Comparison of ENCODE assay signal across 18 mouse cellular contexts in the genomic region with DNA sequence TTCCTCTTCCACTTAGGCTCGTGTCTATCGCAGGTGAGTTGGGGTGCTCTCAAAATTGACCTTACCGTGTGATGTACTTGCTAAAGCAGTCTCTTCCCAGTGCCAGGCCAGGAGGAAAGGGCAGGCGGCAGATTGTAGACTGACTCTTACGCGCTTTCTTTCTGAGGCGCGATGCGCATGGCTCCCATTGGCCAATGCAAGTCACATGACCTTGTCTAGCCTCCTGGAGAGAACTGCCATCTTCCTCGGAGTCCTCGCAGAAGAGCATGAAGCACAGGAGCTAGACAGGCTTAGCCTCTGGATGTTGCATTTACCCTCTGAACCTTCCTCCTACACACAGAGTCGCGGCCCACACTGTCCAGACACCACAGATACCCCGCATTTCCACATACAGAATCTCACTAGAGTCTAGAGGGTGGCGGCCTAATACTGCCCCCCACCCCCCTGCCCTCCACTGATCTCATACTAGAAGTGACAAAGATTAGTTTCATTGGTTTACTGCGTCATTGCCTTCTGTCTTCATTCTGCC.
DNase-seq lines count a peak whose midpoint lies in the region; ATAC-seq and TF ChIP-seq lines count a peak whose summit lies in the region.
"Had no signal": no experiment of that assay in that cellular context is flagged by ENCODE, and none has a peak within 500 bp of the region (broad histone marks: within the 10 kb centered on the region; RNA-seq: fewer than 3 reads in every experiment).

No protein-coding gene starts in this region.

- peaks cover 24% of the 10 kb centered on the region for H3K4me1 ChIP-seq in heart, embryonic 12.5 days (replicated peaks)
- peaks cover under 1% of the 10 kb centered on the region; the same call in 1 of the 2 replicates for H3K4me1 ChIP-seq in midbrain, embryonic 11.5 days (ENCODE audit: control insufficient read depth, insufficient read depth, low read length)
- H3K4me1 ChIP-seq in midbrain, embryonic 15.5 days: no peaks in the 10 kb centered on the region
- peaks cover 13% of the 10 kb centered on the region; the same call in 1 of the 2 replicates for H3K4me1 ChIP-seq in forebrain, embryonic 13.5 days
- no peaks in the 10 kb centered on the region for H3K4me1 ChIP-seq in midbrain, postnatal 0 days (ENCODE audit: insufficient read depth, low read length)
- H3K4me1 ChIP-seq: intestine, embryonic 15.5 days; limb, embryonic 12.5 days; stomach, embryonic 15.5 days had no signal

- intact Hi-C loops in heart, postnatal 10 days (cut with DNase I): loop anchor here (5.0 to 10.0 kb wide), 4 partner anchors 303 to 1130 kb away; partner anchors contain the start of gene Cdh13

- no peak overlapping the region for H3K4me3 ChIP-seq in heart, embryonic 12.5 days
- H3K4me3 ChIP-seq in midbrain, embryonic 11.5 days (ENCODE audit: low read depth, low read length): no peak overlapping the region
- no peak overlapping the region for H3K4me3 ChIP-seq in midbrain, embryonic 15.5 days
- H3K4me3 ChIP-seq in forebrain, embryonic 13.5 days: no peak overlapping the region
- H3K4me3 ChIP-seq in midbrain, postnatal 0 days (ENCODE audit: low read depth, low read length): no peak overlapping the region
- H3K4me3 ChIP-seq: intestine, embryonic 15.5 days; left cerebral cortex, adult 2 months; limb, embryonic 12.5 days; stomach, embryonic 15.5 days had no signal

- no peak for TF ChIP-seq CTCF in midbrain, postnatal 0 days (IDR thresholded peaks at IDR 0.05)

- ATAC-seq in heart, embryonic 12.5 days (ENCODE audit: insufficient number of reproducible peaks, low FRiP score): no peak
- ATAC-seq in midbrain, embryonic 11.5 days (ENCODE audit: low FRiP score): peak; percentile 58
- no peak for ATAC-seq in midbrain, embryonic 15.5 days (replicated peaks)
- ATAC-seq in forebrain, embryonic 13.5 days: no peak
- ATAC-seq in midbrain, postnatal 0 days (ENCODE audit: low FRiP score): peak; percentile 20; the same call in 1 of the 2 replicates
- ATAC-seq: intestine, embryonic 15.5 days had no signal

- no peaks in the 10 kb centered on the region for H3K36me3 ChIP-seq in heart, embryonic 12.5 days
- no peaks in the 10 kb centered on the region for H3K36me3 ChIP-seq in midbrain, embryonic 11.5 days (ENCODE audit: control insufficient read depth, insufficient read depth, low read length)
- no peaks in the 10 kb centered on the region for H3K36me3 ChIP-seq in midbrain, embryonic 15.5 days (replicated peaks)
- no peaks in the 10 kb centered on the region for H3K36me3 ChIP-seq in forebrain, embryonic 13.5 days (ENCODE audit: poor library complexity, severe bottlenecking)
- H3K36me3 ChIP-seq in midbrain, postnatal 0 days (ENCODE audit: insufficient read depth, low read length): no peaks in the 10 kb centered on the region
- H3K36me3 ChIP-seq: intestine, embryonic 15.5 days; limb, embryonic 12.5 days; stomach, embryonic 15.5 days had no signal

- H3K9ac ChIP-seq in heart, embryonic 12.5 days: no peak overlapping the region
- no peak overlapping the region for H3K9ac ChIP-seq in midbrain, embryonic 11.5 days (ENCODE audit: low read length)
- no peak overlapping the region for H3K9ac ChIP-seq in midbrain, embryonic 15.5 days
- no peak overlapping the region for H3K9ac ChIP-seq in forebrain, embryonic 13.5 days
- no peak overlapping the region for H3K9ac ChIP-seq in midbrain, postnatal 0 days (replicated peaks; ENCODE audit: low read length, poor library complexity, severe bottlenecking)
- H3K9ac ChIP-seq: intestine, embryonic 15.5 days; limb, embryonic 12.5 days; liver, embryonic 14.5 days; stomach, embryonic 15.5 days had no signal

- peak overlapping the region; percentile 3; the same call in 1 of the 2 replicates for H3K4me2 ChIP-seq in heart, embryonic 12.5 days
- no peak overlapping the region for H3K4me2 ChIP-seq in midbrain, embryonic 11.5 days
- no peak overlapping the region for H3K4me2 ChIP-seq in midbrain, embryonic 15.5 days
- no peak overlapping the region for H3K4me2 ChIP-seq in forebrain, embryonic 13.5 days
- H3K4me2 ChIP-seq in midbrain, postnatal 0 days (ENCODE audit: low read depth, low read length, poor library complexity, severe bottlenecking): no peak overlapping the region
- H3K4me2 ChIP-seq: intestine, embryonic 15.5 days; limb, embryonic 12.5 days; stomach, embryonic 15.5 days had no signal

- H3K27me3 ChIP-seq in heart, embryonic 12.5 days (replicated peaks): peaks cover 7% of the 10 kb centered on the region; the same call in 1 of the 2 replicates
- H3K27me3 ChIP-seq in midbrain, embryonic 11.5 days (ENCODE audit: control insufficient read depth, insufficient read depth, low read length): no peaks in the 10 kb centered on the region
- H3K27me3 ChIP-seq in midbrain, embryonic 15.5 days (replicated peaks): no peaks in the 10 kb centered on the region
- H3K27me3 ChIP-seq in forebrain, embryonic 13.5 days: peaks cover 6% of the 10 kb centered on the region; the same call in 1 of the 2 replicates
- H3K27me3 ChIP-seq in midbrain, postnatal 0 days (ENCODE audit: insufficient read depth, low read length): no peaks in the 10 kb centered on the region
- H3K27me3 ChIP-seq: intestine, embryonic 15.5 days; stomach, embryonic 15.5 days had no signal

- H3K9me3 ChIP-seq in heart, embryonic 12.5 days (replicated peaks): no peaks in the 10 kb centered on the region
- no peaks in the 10 kb centered on the region; the same call in 1 of the 2 replicates for H3K9me3 ChIP-seq in midbrain, embryonic 11.5 days (ENCODE audit: control insufficient read depth, low read length)
- no peaks in the 10 kb centered on the region for H3K9me3 ChIP-seq in midbrain, embryonic 15.5 days
- H3K9me3 ChIP-seq in forebrain, embryonic 13.5 days (replicated peaks): peaks cover 5% of the 10 kb centered on the region; the same call in 1 of the 2 replicates
- no peaks in the 10 kb centered on the region for H3K9me3 ChIP-seq in midbrain, postnatal 0 days (ENCODE audit: low read length)
- H3K9me3 ChIP-seq: intestine, embryonic 15.5 days; limb, embryonic 12.5 days; stomach, embryonic 15.5 days had no signal

- DNase-seq in heart, postnatal 10 days: no peak
- no peak for DNase-seq in midbrain, embryonic 11.5 days (ENCODE audit: low spot score, missing footprints)
- DNase-seq in midbrain, postnatal 0 days (ENCODE audit: low spot score): no peak
- no peak for DNase-seq in adrenal gland, adult 8-10 months
- DNase-seq: B cell, adult 2 months; cerebellum, adult 11-12 months; cerebellum, postnatal 36 days; kidney, postnatal 10 days; spleen, adult 18-20 months; thymus, postnatal 25 days had no signal

- no peak overlapping the region for H3K27ac ChIP-seq in heart, embryonic 12.5 days (ENCODE audit: poor library complexity, severe bottlenecking)
- no peak overlapping the region for H3K27ac ChIP-seq in midbrain, embryonic 11.5 days (ENCODE audit: low read depth, low read length)
- no peak overlapping the region for H3K27ac ChIP-seq in midbrain, embryonic 15.5 days
- peak overlapping the region; percentile 69 for H3K27ac ChIP-seq in forebrain, embryonic 13.5 days
- no peak overlapping the region for H3K27ac ChIP-seq in midbrain, postnatal 0 days (ENCODE audit: low read depth, low read length)
- H3K27ac ChIP-seq: intestine, embryonic 15.5 days; left cerebral cortex, adult 2 months; limb, embryonic 12.5 days; liver, embryonic 14.5 days; stomach, embryonic 15.5 days had no signal

- 89% methylated on average over 16 of the region's 16 CpGs for WGBS in heart, embryonic 12.5 days
- WGBS in midbrain, embryonic 11.5 days: 95% methylated on average over 16 of the region's 16 CpGs
- WGBS in midbrain, embryonic 15.5 days: 92% methylated on average over 16 of the region's 16 CpGs
- WGBS in forebrain, embryonic 13.5 days: 92% methylated on average over 16 of the region's 16 CpGs
- WGBS in midbrain, postnatal 0 days: 90% methylated on average over 16 of the region's 16 CpGs

Comparison
In these comparisons a context has a peak if more than half of its experiments do, and no peak if none do; other contexts are left out.
1. ATAC-seq: peak in midbrain, embryonic 11.5 days (single experiment) and midbrain, postnatal 0 days (single experiment); none in heart, embryonic 12.5 days (single experiment), midbrain, embryonic 15.5 days (single experiment) and forebrain, embryonic 13.5 days (single experiment).